Mouse (Mus musculus) hindbrain, postnatal 0 days (tissue): ENCODE measurements around the gene 4930535I16Rik. TPM values are rescaled to one million over a fixed set of nuclear protein-coding genes. Genes with fewer than 3 reads are reported as not detected.
"Not testable (repeated sequence)": the region's sequence is repeated elsewhere in the genome, so short reads cannot be mapped to it uniquely, and the experiment has no call there.

Experiments used
- ATAC-seq: fragments of 200-750 bp; cut with Nextera tagmentation; 2 replicates; pipeline ENCODE4 v1.8.0; 2017; ENCODE audit warnings: mild to moderate bottlenecking, moderate TSS enrichment, moderate library complexity
- DNase-seq: peaks from one replicate; pipeline ENCODE4 v3.0.0-alpha.2; 2015; ENCODE audit warnings: low spot score
- H3K27ac ChIP-seq: fragments of 300-500 bp; sonication (generic); 2 replicates; pipeline ENCODE4 v1.5.1; 2014; ENCODE audit warnings: mild to moderate bottlenecking
- H3K27me3 ChIP-seq: fragments of 300-500 bp; sonication (generic); 2 replicates; pipeline ENCODE4 v1.6.1; 2014; ENCODE audit warnings: low read length, mixed read lengths; ENCODE audit not compliant: insufficient read depth
- H3K36me3 ChIP-seq: fragments of 300-500 bp; sonication (generic); 2 replicates; pipeline ENCODE4 v1.6.1; 2014; ENCODE audit warnings: low read length, mixed read lengths; ENCODE audit not compliant: insufficient read depth
- H3K4me1 ChIP-seq: fragments of 300-500 bp; sonication (generic); 2 replicates; pipeline ENCODE4 v1.6.1; 2014; ENCODE audit warnings: antibody characterized with exemption, low read length, mixed read lengths; ENCODE audit not compliant: insufficient read depth
- H3K4me2 ChIP-seq: fragments of 300-500 bp; sonication (generic); 2 replicates; pipeline ENCODE4 v1.6.1; 2014; ENCODE audit warnings: low read depth, mild to moderate bottlenecking, low read length, moderate library complexity, mixed read lengths
- H3K4me3 ChIP-seq: fragments of 300-500 bp; sonication (generic); 2 replicates; pipeline ENCODE4 v1.5.1; 2014; ENCODE audit warnings: low read length
- H3K9ac ChIP-seq: fragments of 300-500 bp; sonication (generic); replicated peaks from 2 replicates; pipeline ENCODE4 v1.6.1; 2014; ENCODE audit warnings: mild to moderate bottlenecking, low read length, moderate library complexity, mixed read lengths
- H3K9me3 ChIP-seq: fragments of 300-500 bp; sonication (generic); 2 replicates; pipeline ENCODE4 v1.6.1; 2016; ENCODE audit warnings: low read length, mixed read lengths
- CTCF ChIP-seq: IDR thresholded peaks from 2 replicates; pipeline ENCODE4 v1.5.1; 2016; ENCODE audit warnings: antibody characterized with exemption, control low read depth, low read depth
- WGBS: fragments of 180-500 bp; shearing (Covaris S2); extraction: QIAGEN DNeasy Blood & Tissue Kit; methylation state at CpG from one replicate; pipeline ENCODE4 v1.1.7; 2014; 5-methylcytosine and 5-hydroxymethylcytosine counted together
- polyA plus RNA-seq: library from polyadenylated mRNA; unstranded; fragments of >200 nt; fragmentation: Nextera tagmentation; extraction: Ambion mirVana; gene quantifications from 2 replicates; pipeline ENCODE4 v1.2.1, GENCODE M21; 2015
- total RNA-seq: library from RNA; depleted of rRNA; stranded (reverse); fragments of >200 nt; gene quantifications from 2 replicates; pipeline ENCODE4 v1.2.3, GENCODE M21; 2014

Gene 4930535I16Rik
- total and polyA plus RNA-seq, 2 experiments from 2014 or later, result not detected

DNA sequence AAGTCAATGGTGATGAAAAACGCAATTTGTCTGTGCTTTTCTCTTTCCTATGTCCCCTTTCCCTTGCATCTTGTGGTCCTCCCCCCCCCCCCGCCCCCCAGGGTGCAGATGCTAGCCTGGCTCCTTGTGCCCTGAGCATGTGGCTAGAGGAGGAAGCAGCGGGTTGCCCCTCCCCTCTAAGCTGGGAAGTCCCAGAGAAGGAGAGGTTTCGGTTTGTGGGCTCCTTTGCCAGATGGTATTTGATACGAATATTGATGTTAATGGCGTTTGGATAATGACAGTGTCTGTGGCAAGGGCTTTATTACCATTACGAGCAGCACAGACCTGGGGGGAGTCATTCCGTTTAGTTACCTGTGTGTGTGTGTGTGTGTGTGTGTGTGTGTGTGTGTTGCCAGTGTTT, 34.2 kb upstream of the 4930535I16Rik start:
- H3K9me3 ChIP-seq, result no peaks in the 10 kb centered on the region
- 35% methylated on average over 7 of the region's 8 CpGs for WGBS
- H3K4me2 ChIP-seq, result no peak overlapping the region
- no peak overlapping the region for H3K9ac ChIP-seq
- no peak overlapping the region for H3K4me3 ChIP-seq
- peaks cover 4% of the 10 kb centered on the region; the same call in 1 of the 2 replicates for H3K27me3 ChIP-seq
- H3K4me1 ChIP-seq, result no peaks in the 10 kb centered on the region
- DNase-seq, result no peak
- ATAC-seq, result no peak
- H3K27ac ChIP-seq, result no peak overlapping the region
- no peaks in the 10 kb centered on the region for H3K36me3 ChIP-seq
- TF ChIP-seq CTCF, result no peak

DNA sequence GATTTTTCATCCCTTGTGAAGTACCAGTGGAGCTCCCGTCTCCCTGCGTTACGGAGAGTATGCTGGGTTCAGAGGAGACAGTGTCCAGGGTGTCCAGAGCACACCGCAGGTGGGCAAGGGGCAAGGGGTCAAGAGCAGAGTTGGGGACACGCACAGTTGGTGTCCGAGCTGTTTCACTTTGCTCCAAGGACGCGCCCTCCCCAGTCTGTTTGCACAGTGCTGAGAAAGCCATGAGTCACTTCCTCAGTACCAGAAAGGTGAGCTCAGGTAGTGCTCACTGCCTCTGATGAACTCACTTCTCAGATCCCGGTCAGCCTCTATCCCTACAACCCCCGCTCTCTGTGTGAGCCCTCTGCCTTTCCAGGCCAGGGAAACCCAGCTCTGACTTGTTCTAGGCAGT, 31.8 kb upstream of the 4930535I16Rik start:
- no peak for TF ChIP-seq CTCF
- Histone ChIP-seq H3K4me3 (no peak overlapping the region), H3K9me3 (no peaks in the 10 kb centered on the region), H3K9ac (no peak overlapping the region), H3K27ac (no peak overlapping the region), H3K4me1 (no peaks in the 10 kb centered on the region), H3K27me3 (0 out of 2 replicates have a peak, but pooled peaks cover 4% of the 10 kb centered on the region), H3K36me3 (no peaks in the 10 kb centered on the region), H3K4me2 (no peak overlapping the region)
- 80% methylated on average over 10 of the region's 10 CpGs for WGBS
- no peak for DNase-seq
- no peak for ATAC-seq

- Histone ChIP-seq H3K4me3 (no peak overlapping the region), H3K36me3 (no peaks in the 10 kb centered on the region), H3K27ac (no peak overlapping the region), H3K4me1 (no peaks in the 10 kb centered on the region), H3K9ac (no peak overlapping the region), H3K4me2 (no peak overlapping the region), H3K27me3 (0 out of 2 replicates have a peak, but pooled peaks cover under 1% of the 10 kb centered on the region), H3K9me3 (no peaks in the 10 kb centered on the region)
- WGBS, result 67% methylated on average over 6 of the region's 6 CpGs
- DNase-seq (no peak), ATAC-seq (no peak)
- TF ChIP-seq CTCF, result no peak
These were observed 31.1 kb upstream of the 4930535I16Rik start for GRCm38 (mm10) chr4:123948901-123949300.

GRCm38 (mm10) chr4:123947149-123947548, 29.3 kb upstream of the 4930535I16Rik start:
- Histone ChIP-seq H3K27me3 (no peaks in the 10 kb centered on the region), H3K4me2 (no peak overlapping the region), H3K36me3 (no peaks in the 10 kb centered on the region), H3K4me1 (no peaks in the 10 kb centered on the region), H3K9ac (no peak overlapping the region), H3K27ac (no peak overlapping the region), H3K4me3 (no peak overlapping the region), H3K9me3 (no peaks in the 10 kb centered on the region)
- DNase-seq (no peak), ATAC-seq (no peak)
- no peak for TF ChIP-seq CTCF
- WGBS, result 50% methylated on average over 5 of the region's 5 CpGs

DNA sequence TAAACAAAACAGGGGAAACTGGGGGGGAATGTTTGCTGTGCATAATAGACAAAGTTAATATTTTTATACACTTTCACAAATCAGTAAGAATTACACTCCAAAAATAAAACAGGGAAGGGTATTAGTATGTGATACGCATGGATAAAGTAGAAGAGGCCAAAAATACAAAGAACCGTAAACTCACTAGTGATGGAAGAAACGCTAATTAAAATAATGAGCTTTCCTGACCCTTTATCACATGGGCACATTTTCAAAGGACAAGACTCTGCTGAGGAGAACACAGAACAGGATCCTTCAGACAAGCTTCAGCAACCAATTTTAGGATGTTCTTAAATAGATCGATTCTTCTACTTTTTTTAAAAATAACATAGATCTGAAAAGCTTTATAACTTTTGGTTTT, 28.9 kb upstream of the 4930535I16Rik start:
- Histone ChIP-seq H3K4me2 (no peak overlapping the region), H3K27me3 (no peaks in the 10 kb centered on the region), H3K9me3 (no peaks in the 10 kb centered on the region), H3K4me1 (no peaks in the 10 kb centered on the region), H3K36me3 (no peaks in the 10 kb centered on the region), H3K9ac (no peak overlapping the region), H3K4me3 (no peak overlapping the region), H3K27ac (no peak overlapping the region)
- DNase-seq, result no peak
- ATAC-seq, result no peak
- WGBS, result 83% methylated on average over 4 of the region's 4 CpGs
- no peak for TF ChIP-seq CTCF

- H3K9ac ChIP-seq, DNase-seq, H3K4me1 ChIP-seq, ATAC-seq, H3K27me3 ChIP-seq, H3K4me2 ChIP-seq, H3K27ac ChIP-seq, H3K4me3 ChIP-seq, H3K9me3 ChIP-seq: not testable (repeated sequence)
- peaks cover 14% of the 10 kb centered on the region for H3K36me3 ChIP-seq
- WGBS, result 77% methylated on average over 7 of the region's 7 CpGs
These were observed 23.1 kb upstream of the 4930535I16Rik start for GRCm38 (mm10) chr4:123940878-123941277.

GRCm38 (mm10) chr4:123939838-123940237, 22.0 kb upstream of the 4930535I16Rik start:
- H3K27ac ChIP-seq, result no peak overlapping the region
- H3K4me2 ChIP-seq, result no peak overlapping the region
- ATAC-seq (no peak), DNase-seq (peak; percentile 92)
- H3K9ac ChIP-seq, result no peak overlapping the region
- peak; percentile 90 for TF ChIP-seq CTCF
- no peaks in the 10 kb centered on the region for H3K27me3 ChIP-seq
- H3K36me3 ChIP-seq, result peaks cover 23% of the 10 kb centered on the region
- H3K4me3 ChIP-seq, result no peak overlapping the region
- no peaks in the 10 kb centered on the region for H3K4me1 ChIP-seq
- no peaks in the 10 kb centered on the region for H3K9me3 ChIP-seq
- WGBS, result 5% methylated on average over 4 of the region's 4 CpGs
